In the genomic region with DNA sequence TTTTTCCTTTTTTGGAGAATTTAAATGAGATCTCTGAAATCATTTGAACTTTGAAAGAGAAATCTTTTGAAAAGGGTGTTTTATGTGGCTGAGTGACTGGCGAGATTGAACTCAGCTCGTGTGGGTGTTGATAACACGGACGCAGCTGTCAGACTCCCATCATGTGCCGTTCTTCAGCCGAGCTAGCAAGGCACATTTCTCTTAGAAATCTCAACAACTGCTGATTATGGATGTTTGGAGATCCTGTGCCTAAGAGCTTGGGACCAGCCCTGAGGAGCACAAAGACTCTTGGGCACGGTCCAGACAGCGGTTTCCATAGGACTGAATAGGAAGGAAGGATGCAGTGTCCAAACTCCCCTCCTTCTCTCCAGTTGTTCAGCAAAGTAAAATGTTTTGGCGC, we compare ENCODE assay signal across 16 mouse cellular contexts.
DNase-seq lines count a peak whose midpoint lies in the region; ATAC-seq and TF ChIP-seq lines count a peak whose summit lies in the region.
"Had no signal": no experiment of that assay in that cellular context is flagged by ENCODE, and none has a peak within 500 bp of the region (broad histone marks: within the 10 kb centered on the region; RNA-seq: fewer than 3 reads in every experiment).

No protein-coding gene starts in this region.

- H3K4me2 ChIP-seq in hindbrain, embryonic 14.5 days (replicated peaks): 0 out of 2 replicates have a peak overlapping the region, but pooled peaks have one; percentile 13
- H3K4me2 ChIP-seq in hindbrain, embryonic 16.5 days (ENCODE audit: low read length): no peak overlapping the region
- H3K4me2 ChIP-seq: limb, embryonic 12.5 days had no signal

- peak overlapping the region; percentile 23; the same call in 1 of the 2 replicates for H3K4me3 ChIP-seq in gastrocnemius, adult 2 months
- no peak overlapping the region for H3K4me3 ChIP-seq in hindbrain, embryonic 14.5 days (replicated peaks; ENCODE audit: low read length)
- no peak overlapping the region for H3K4me3 ChIP-seq in hindbrain, embryonic 16.5 days (ENCODE audit: low read length)
- H3K4me3 ChIP-seq in midbrain, embryonic 10.5 days: no peak overlapping the region
- H3K4me3 ChIP-seq: limb, embryonic 12.5 days had no signal

- H3K9me3 ChIP-seq in hindbrain, embryonic 14.5 days (ENCODE audit: control insufficient read depth, low read length): no peaks in the 10 kb centered on the region
- H3K9me3 ChIP-seq in hindbrain, embryonic 16.5 days (ENCODE audit: control insufficient read depth, low read length): no peaks in the 10 kb centered on the region
- H3K9me3 ChIP-seq in midbrain, embryonic 10.5 days (replicated peaks): no peaks in the 10 kb centered on the region
- H3K9me3 ChIP-seq: limb, embryonic 12.5 days had no signal

- intact Hi-C loops in gastrocnemius, adult 2 months (cut with DNase I): no loop called here

- H3K27me3 ChIP-seq in hindbrain, embryonic 14.5 days (ENCODE audit: control insufficient read depth, insufficient read depth, low read length): no peaks in the 10 kb centered on the region; the same call in 1 of the 2 replicates
- no peaks in the 10 kb centered on the region for H3K27me3 ChIP-seq in hindbrain, embryonic 16.5 days (replicated peaks; ENCODE audit: control insufficient read depth, insufficient read depth, low read length)
- H3K27me3 ChIP-seq in midbrain, embryonic 10.5 days (ENCODE audit: low read depth, poor library complexity, severe bottlenecking): no peaks in the 10 kb centered on the region
- H3K27me3 ChIP-seq: limb, embryonic 12.5 days had no signal

- DNase-seq in gastrocnemius, adult 2 months: no peak
- DNase-seq in gastrocnemius, adult 18-20 months (ENCODE audit: low spot score): no peak
- DNase-seq in hindbrain, embryonic 14.5 days (ENCODE audit: low spot score): no peak
- DNase-seq in Muller cell, postnatal 12 days (ENCODE audit: inconsistent ontology term): peak; percentile 42
- DNase-seq in midbrain, embryonic 10.5 days (ENCODE audit: low spot score): no peak
- DNase-seq in c-Kit-positive CD71-positive TER-119-positive erythroid progenitor cells, embryonic 14.5 days (ENCODE audit: low spot score): no peak
- no peak for DNase-seq in kidney, adult 8-10 months
- DNase-seq: adrenal gland, postnatal 10 days; cerebellum, postnatal 14 days; gastrocnemius, postnatal 10 days; heart, postnatal 36 days; kidney, adult 18-20 months; thymus, adult 18-20 months had no signal

- H3K36me3 ChIP-seq in hindbrain, embryonic 14.5 days (replicated peaks; ENCODE audit: control insufficient read depth, insufficient read depth): no peaks in the 10 kb centered on the region
- no peaks in the 10 kb centered on the region for H3K36me3 ChIP-seq in hindbrain, embryonic 16.5 days (ENCODE audit: control insufficient read depth, insufficient read depth, low read length)
- H3K36me3 ChIP-seq in midbrain, embryonic 10.5 days: no peaks in the 10 kb centered on the region
- H3K36me3 ChIP-seq: G1E; limb, embryonic 12.5 days had no signal

- 33% methylated on average over 9 of the region's 9 CpGs for WGBS in hindbrain, embryonic 14.5 days
- 26% methylated on average over 9 of the region's 9 CpGs for WGBS in hindbrain, embryonic 16.5 days
- 68% methylated on average over 9 of the region's 9 CpGs for WGBS in midbrain, embryonic 10.5 days

- no peak overlapping the region for H3K27ac ChIP-seq in gastrocnemius, adult 2 months
- no peak overlapping the region for H3K27ac ChIP-seq in hindbrain, embryonic 14.5 days
- no peak overlapping the region for H3K27ac ChIP-seq in hindbrain, embryonic 16.5 days (ENCODE audit: low read depth, low read length)
- H3K27ac ChIP-seq in midbrain, embryonic 10.5 days (replicated peaks): 0 out of 2 replicates have a peak overlapping the region, but pooled peaks have one; percentile 28
- H3K27ac ChIP-seq: limb, embryonic 12.5 days had no signal

- peaks cover 19% of the 10 kb centered on the region for H3K4me1 ChIP-seq in hindbrain, embryonic 14.5 days (replicated peaks; ENCODE audit: control insufficient read depth, insufficient read depth, low read length)
- H3K4me1 ChIP-seq in hindbrain, embryonic 16.5 days (ENCODE audit: control insufficient read depth, insufficient read depth, low read depth, low read length): peaks cover 5% of the 10 kb centered on the region
- peaks cover 27% of the 10 kb centered on the region for H3K4me1 ChIP-seq in midbrain, embryonic 10.5 days

- TF ChIP-seq CTCF in gastrocnemius, adult 2 months (IDR thresholded peaks at IDR 0.05): no peak

- no peak overlapping the region for H3K9ac ChIP-seq in hindbrain, embryonic 14.5 days
- no peak overlapping the region for H3K9ac ChIP-seq in hindbrain, embryonic 16.5 days (ENCODE audit: low read depth, low read length)
- H3K9ac ChIP-seq: limb, embryonic 12.5 days had no signal

- ATAC-seq in hindbrain, embryonic 14.5 days (ENCODE audit: low FRiP score): no peak
- ATAC-seq in hindbrain, embryonic 16.5 days: no peak
